Mouse (Mus musculus) heart, adult 8-10 months (tissue): ENCODE measurements around the gene Gm21891. TPM values are rescaled to one million over a fixed set of nuclear protein-coding genes. Genes with fewer than 3 reads are reported as not detected.
"Not testable (repeated sequence)": the region's sequence is repeated elsewhere in the genome, so short reads cannot be mapped to it uniquely, and the experiment has no call there.

Experiments used
- DNase-seq: peaks from one replicate; pipeline ENCODE4 v3.0.0; 2022; ENCODE audit warnings: low spot score
- total RNA-seq, 4 experiments: library from RNA; stranded (reverse); gene quantifications; 2 replicates each; pipeline ENCODE4 v1.2.4; 2022

The Gm21891 gene
- total RNA-seq, result not detected

- not testable (repeated sequence) for DNase-seq
Measured at GRCm38 (mm10) chrY:13133392-13133791, at the start of gene Gm21891. TSS of gene Gm21891 (minus strand) at chrY:13133492.

- not testable (repeated sequence) for DNase-seq
Measured at GRCm38 (mm10) chrY:13161668-13162067, 28.4 kb upstream of the Gm21891 start, which contains the start of gene Gm21425. TSS of gene Gm21425 (plus strand) at chrY:13161968.

Other genes with a start within 250 kb of the Gm21891 start
- gene Gm20807, start 90.6 kb downstream of the Gm21891 start, total RNA-seq, result not detected
- gene Gm21425, start 28.5 kb upstream of the Gm21891 start, total RNA-seq, result not detected
- not detected for gene Gm21828, start 90.4 kb upstream of the Gm21891 start, total RNA-seq
- not detected for gene Gm21440, start 118.9 kb upstream of the Gm21891 start, total RNA-seq
- not detected for gene Gm21454, start 119.0 kb upstream of the Gm21891 start, total RNA-seq
- gene Gm21725, start 215.6 kb upstream of the Gm21891 start, total RNA-seq, result not detected